ENCODE assay signal across 23 mouse cellular contexts in the genomic region with DNA sequence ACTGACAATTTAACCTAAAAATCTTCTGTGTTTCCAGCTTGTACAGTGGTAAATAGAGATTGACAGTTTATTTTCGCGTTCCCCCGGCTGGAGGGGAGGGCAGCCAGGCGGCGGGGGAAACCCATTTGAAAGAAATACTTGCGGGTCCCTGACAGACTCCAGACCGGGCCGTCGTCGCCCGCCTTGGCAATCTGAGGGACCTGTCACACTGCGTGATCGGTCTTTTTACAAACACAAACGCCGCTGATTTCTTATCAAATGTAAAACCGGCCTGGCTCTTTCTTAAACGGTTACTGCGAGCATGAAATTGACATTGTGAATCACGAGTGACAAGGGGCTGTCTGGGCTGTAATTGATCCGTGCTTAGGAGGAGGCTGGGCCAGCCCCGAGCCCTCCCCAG. TPM values are rescaled to one million over a fixed set of nuclear protein-coding genes. Genes with fewer than 3 reads are reported as not detected.
DNase-seq lines count a peak whose midpoint lies in the region; ATAC-seq lines count a peak whose summit lies in the region.
"Had no signal": no experiment of that assay in that cellular context is flagged by ENCODE, and none has a peak within 500 bp of the region (broad histone marks: within the 10 kb centered on the region; RNA-seq: fewer than 3 reads in every experiment).

No protein-coding gene starts in this region.

- H3K27ac ChIP-seq in heart, embryonic 12.5 days (ENCODE audit: poor library complexity, severe bottlenecking): no peak overlapping the region
- H3K27ac ChIP-seq in midbrain, embryonic 12.5 days (replicated peaks): peak overlapping the region; percentile 56
- no peak overlapping the region for H3K27ac ChIP-seq in midbrain, embryonic 10.5 days (replicated peaks)
- H3K27ac ChIP-seq in neural tube, embryonic 15.5 days (replicated peaks): no peak overlapping the region
- H3K27ac ChIP-seq: embryonic facial prominence, embryonic 13.5 days; limb, embryonic 12.5 days; liver, embryonic 14.5 days had no signal

- peaks cover 71% of the 10 kb centered on the region for H3K27me3 ChIP-seq in heart, embryonic 12.5 days (replicated peaks)
- peaks cover 53% of the 10 kb centered on the region for H3K27me3 ChIP-seq in midbrain, embryonic 12.5 days
- H3K27me3 ChIP-seq in midbrain, embryonic 10.5 days (ENCODE audit: low read depth, poor library complexity, severe bottlenecking): peaks cover 93% of the 10 kb centered on the region
- H3K27me3 ChIP-seq in neural tube, embryonic 15.5 days (replicated peaks): peaks cover 35% of the 10 kb centered on the region
- H3K27me3 ChIP-seq: Patski had no signal

- peak overlapping the region; percentile 20; the same call in 1 of the 2 replicates for H3K4me2 ChIP-seq in heart, embryonic 12.5 days
- H3K4me2 ChIP-seq in midbrain, embryonic 12.5 days (replicated peaks): peak overlapping the region; percentile 32
- 0 out of 2 replicates have a peak overlapping the region, but pooled peaks have one; percentile 11 for H3K4me2 ChIP-seq in neural tube, embryonic 15.5 days
- H3K4me2 ChIP-seq: embryonic facial prominence, embryonic 13.5 days; limb, embryonic 12.5 days had no signal

- H3K36me3 ChIP-seq in heart, embryonic 12.5 days: no peaks in the 10 kb centered on the region
- no peaks in the 10 kb centered on the region for H3K36me3 ChIP-seq in midbrain, embryonic 12.5 days
- H3K36me3 ChIP-seq in midbrain, embryonic 10.5 days: no peaks in the 10 kb centered on the region
- no peaks in the 10 kb centered on the region for H3K36me3 ChIP-seq in neural tube, embryonic 15.5 days
- H3K36me3 ChIP-seq: embryonic facial prominence, embryonic 13.5 days; limb, embryonic 12.5 days had no signal

- 3% methylated on average over 21 of the region's 21 CpGs for WGBS in heart, embryonic 12.5 days
- WGBS in midbrain, embryonic 12.5 days: 15% methylated on average over 21 of the region's 21 CpGs
- 31% methylated on average over 21 of the region's 21 CpGs for WGBS in midbrain, embryonic 10.5 days
- WGBS in neural tube, embryonic 15.5 days: 9% methylated on average over 21 of the region's 21 CpGs

- no peak overlapping the region for H3K9ac ChIP-seq in heart, embryonic 12.5 days
- H3K9ac ChIP-seq in midbrain, embryonic 12.5 days (replicated peaks): no peak overlapping the region
- no peak overlapping the region for H3K9ac ChIP-seq in neural tube, embryonic 15.5 days (replicated peaks)
- H3K9ac ChIP-seq: embryonic facial prominence, embryonic 13.5 days; limb, embryonic 12.5 days; liver, embryonic 14.5 days had no signal

- H3K4me1 ChIP-seq in heart, embryonic 12.5 days (replicated peaks): 0 out of 2 replicates have a peak, but pooled peaks cover 4% of the 10 kb centered on the region
- peaks cover 20% of the 10 kb centered on the region for H3K4me1 ChIP-seq in midbrain, embryonic 12.5 days
- H3K4me1 ChIP-seq in midbrain, embryonic 10.5 days: peaks cover 42% of the 10 kb centered on the region
- peaks cover 22% of the 10 kb centered on the region for H3K4me1 ChIP-seq in neural tube, embryonic 15.5 days

- intact Hi-C loops in heart, postnatal 25 days (cut with DNase I): no loop called here

- ATAC-seq in heart, embryonic 12.5 days (ENCODE audit: insufficient number of reproducible peaks, low FRiP score): no peak
- ATAC-seq in midbrain, embryonic 12.5 days (ENCODE audit: low FRiP score, low read depth): no peak
- ATAC-seq in neural tube, embryonic 15.5 days (ENCODE audit: low FRiP score): no peak
- ATAC-seq: activated CD4-positive, CD25-positive, alpha-beta regulatory T cell, adult 4 months; intestine, embryonic 16.5 days; Patski had no signal

- no peak for DNase-seq in heart, postnatal 25 days (ENCODE audit: low spot score)
- DNase-seq in midbrain, embryonic 10.5 days (ENCODE audit: low spot score): no peak
- DNase-seq in mesoderm, embryonic 11.5 days (ENCODE audit: low read depth, low spot score): peak; percentile 30
- no peak for DNase-seq in thymus, postnatal 14 days
- DNase-seq: adrenal gland, postnatal 14 days; cerebellum, adult 18-20 months; heart, postnatal 14 days; kidney, postnatal 10 days; thymus, adult 18-20 months had no signal

- H3K9me3 ChIP-seq in heart, embryonic 12.5 days (replicated peaks): no peaks in the 10 kb centered on the region
- H3K9me3 ChIP-seq in midbrain, embryonic 12.5 days: no peaks in the 10 kb centered on the region
- no peaks in the 10 kb centered on the region for H3K9me3 ChIP-seq in midbrain, embryonic 10.5 days (replicated peaks)
- H3K9me3 ChIP-seq in neural tube, embryonic 15.5 days (replicated peaks): no peaks in the 10 kb centered on the region
- H3K9me3 ChIP-seq: embryonic facial prominence, embryonic 13.5 days; limb, embryonic 12.5 days had no signal

- H3K4me3 ChIP-seq in heart, embryonic 12.5 days: no peak overlapping the region
- no peak overlapping the region for H3K4me3 ChIP-seq in midbrain, embryonic 12.5 days
- H3K4me3 ChIP-seq in midbrain, embryonic 10.5 days: no peak overlapping the region
- H3K4me3 ChIP-seq in neural tube, embryonic 15.5 days (replicated peaks): no peak overlapping the region
- H3K4me3 ChIP-seq: embryonic facial prominence, embryonic 13.5 days; limb, embryonic 12.5 days had no signal

RNA-seq across cellular contexts. Expression of a gene that starts 50.5 kb away (rescaled TPM):
- polyA plus RNA-seq in heart, embryonic 12.5 days (2016; fragmentation: Nextera tagmentation; extraction: Ambion mirVana): 0.09 TPM in 1 of 2 replicates, not detected in the other
- total RNA-seq in heart, postnatal 25 days (2021): not detected
- 84.9 and 90.8 TPM in 2 replicates for polyA plus RNA-seq in midbrain, embryonic 12.5 days (2016; fragmentation: Nextera tagmentation; extraction: Ambion mirVana)
- 18.8 and 36.7 TPM in 2 replicates for polyA plus RNA-seq in midbrain, embryonic 10.5 days (2016; fragmentation: Nextera tagmentation; extraction: Ambion mirVana)
- 23.7 and 35.3 TPM in 2 replicates for polyA plus RNA-seq in neural tube, embryonic 15.5 days (2015; fragmentation: Nextera tagmentation; extraction: Ambion mirVana)
- total RNA-seq: adrenal gland, postnatal 14 days; gastrocnemius, adult 18-20 months; granulocyte monocyte progenitor cell, adult 5-6 weeks; heart, postnatal 14 days; megakaryocyte progenitor cell, adult 5-6 weeks had no signal
- polyA plus RNA-seq: activated CD4-positive, CD25-positive, alpha-beta regulatory T cell, adult 4 months; intestine, embryonic 16.5 days; liver, embryonic 14.5 days; lung, embryonic 16.5 days; Patski; stomach, embryonic 14.5 days had no signal

Comparison
In these comparisons a context has a peak if more than half of its experiments do, and no peak if none do; other contexts are left out.
1. RNA of a gene that starts 50.5 kb away (polyA plus RNA-seq): 84.9 to 90.8 TPM in midbrain, embryonic 12.5 days, 23.7 to 35.3 TPM in neural tube, embryonic 15.5 days and 18.8 to 36.7 TPM in midbrain, embryonic 10.5 days; 0.09 TPM in heart, embryonic 12.5 days; every median in the first group is over 10 times any median in the second.
2. Peak in every context shown above with its lines, with median percentiles within 50 percentile points of each other: H3K4me2 ChIP-seq.